Mouse (Mus musculus): ENCODE measurements at regions not wholly inside any gene's neighbourhood (a gene's known extent, or its start where the extent isn't known, plus 50 kb on each side); places are given as distances from the start of the nearest gene placed in this dataset.
A peak's percentile ranks its signal among the peaks of the same experiment; 100 is the strongest.
"Not testable (repeated sequence)": the region's sequence is repeated elsewhere in the genome, so short reads cannot be mapped to it uniquely, and the experiment has no call there.

- 26% methylated on average over 6 of the region's 7 CpGs for WGBS
- not testable (repeated sequence) for H3K9me3 ChIP-seq (ENCODE audit: control insufficient read depth, low read length); H3K4me3 ChIP-seq (ENCODE audit: low read length); H3K9ac ChIP-seq (ENCODE audit: low read depth, low read length); H3K4me1 ChIP-seq (ENCODE audit: control insufficient read depth, insufficient read depth, low read length); H3K36me3 ChIP-seq (ENCODE audit: control insufficient read depth, insufficient read depth, low read length); ATAC-seq; H3K27me3 ChIP-seq (replicated peaks; ENCODE audit: control insufficient read depth, insufficient read depth, low read length); H3K27ac ChIP-seq (ENCODE audit: low read length); H3K4me2 ChIP-seq (ENCODE audit: low read depth, low read length)
These were observed 65.3 kb downstream of the Gm15023 start for GRCm38 (mm10) chrX:135112109-135112508.

GRCm38 (mm10) chrX:135110866-135111265 lies 66.6 kb downstream of the Gm15023 start:
- not testable (repeated sequence) for H3K27ac ChIP-seq (ENCODE audit: low read length); H3K4me2 ChIP-seq (ENCODE audit: low read depth, low read length); H3K36me3 ChIP-seq (ENCODE audit: control insufficient read depth, insufficient read depth, low read length); H3K27me3 ChIP-seq (replicated peaks; ENCODE audit: control insufficient read depth, insufficient read depth, low read length); ATAC-seq; H3K9ac ChIP-seq (ENCODE audit: low read depth, low read length); H3K4me3 ChIP-seq (ENCODE audit: low read length); H3K4me1 ChIP-seq (ENCODE audit: control insufficient read depth, insufficient read depth, low read length); H3K9me3 ChIP-seq (ENCODE audit: control insufficient read depth, low read length)
- WGBS = 27% methylated on average over 4 of the region's 4 CpGs

GRCm38 (mm10) chrX:135101594-135101993 lies 75.8 kb downstream of the Gm15023 start:
- Histone ChIP-seq H3K27me3 (replicated peaks; ENCODE audit: control insufficient read depth, insufficient read depth, low read length) (no peaks in the 10 kb centered on the region), H3K4me1 (ENCODE audit: control insufficient read depth, insufficient read depth, low read length) (no peaks in the 10 kb centered on the region), H3K9me3 (ENCODE audit: control insufficient read depth, low read length) (no peaks in the 10 kb centered on the region), H3K4me2 (ENCODE audit: low read depth, low read length) (no peak overlapping the region), H3K9ac (ENCODE audit: low read depth, low read length) (no peak overlapping the region), H3K4me3 (ENCODE audit: low read length) (no peak overlapping the region), H3K36me3 (ENCODE audit: control insufficient read depth, insufficient read depth, low read length) (no peaks in the 10 kb centered on the region), H3K27ac (ENCODE audit: low read length) (no peak overlapping the region)
- ATAC-seq = no peak
- 58% methylated on average over 3 of the region's 3 CpGs for WGBS

GRCm38 (mm10) chrX:135098101-135098500 lies 79.3 kb downstream of the Gm15023 start:
- no peaks in the 10 kb centered on the region for H3K9me3 ChIP-seq (ENCODE audit: control insufficient read depth, low read length)
- no peak overlapping the region for H3K9ac ChIP-seq (ENCODE audit: low read depth, low read length)
- H3K4me3 ChIP-seq (ENCODE audit: low read length) = no peak overlapping the region
- no peak for ATAC-seq
- H3K4me1 ChIP-seq (ENCODE audit: control insufficient read depth, insufficient read depth, low read length) = no peaks in the 10 kb centered on the region
- no peak overlapping the region for H3K27ac ChIP-seq (ENCODE audit: low read length)
- H3K27me3 ChIP-seq (replicated peaks; ENCODE audit: control insufficient read depth, insufficient read depth, low read length) = no peaks in the 10 kb centered on the region
- H3K4me2 ChIP-seq (ENCODE audit: low read depth, low read length) = no peak overlapping the region
- no peaks in the 10 kb centered on the region for H3K36me3 ChIP-seq (ENCODE audit: control insufficient read depth, insufficient read depth, low read length)

GRCm38 (mm10) chrX:135096206-135096605 lies 81.2 kb downstream of the Gm15023 start:
- ATAC-seq = no peak
- 65% methylated on average over 3 of the region's 3 CpGs for WGBS
- no peak overlapping the region for H3K4me2 ChIP-seq (ENCODE audit: low read depth, low read length)
- H3K9ac ChIP-seq (ENCODE audit: low read depth, low read length) = no peak overlapping the region
- no peaks in the 10 kb centered on the region for H3K27me3 ChIP-seq (replicated peaks; ENCODE audit: control insufficient read depth, insufficient read depth, low read length)
- no peak overlapping the region for H3K27ac ChIP-seq (ENCODE audit: low read length)
- H3K9me3 ChIP-seq (ENCODE audit: control insufficient read depth, low read length) = no peaks in the 10 kb centered on the region
- H3K4me1 ChIP-seq (ENCODE audit: control insufficient read depth, insufficient read depth, low read length) = no peaks in the 10 kb centered on the region
- H3K36me3 ChIP-seq (ENCODE audit: control insufficient read depth, insufficient read depth, low read length) = no peaks in the 10 kb centered on the region
- no peak overlapping the region for H3K4me3 ChIP-seq (ENCODE audit: low read length)

- H3K36me3 ChIP-seq (ENCODE audit: control insufficient read depth, insufficient read depth, low read length); H3K27me3 ChIP-seq (replicated peaks; ENCODE audit: control insufficient read depth, insufficient read depth, low read length); H3K4me1 ChIP-seq (ENCODE audit: control insufficient read depth, insufficient read depth, low read length); H3K9me3 ChIP-seq (ENCODE audit: control insufficient read depth, low read length); H3K4me3 ChIP-seq (ENCODE audit: low read length); H3K27ac ChIP-seq (ENCODE audit: low read length); H3K4me2 ChIP-seq (ENCODE audit: low read depth, low read length); H3K9ac ChIP-seq (ENCODE audit: low read depth, low read length): not testable (repeated sequence)
- 31% methylated on average over 2 of the region's 3 CpGs for WGBS
- ATAC-seq = peak; percentile 52; the same call in 1 of the 2 replicates
These were observed 82.1 kb upstream of the Zmat1 start for GRCm38 (mm10) chrX:135091074-135091473.

- H3K4me2 ChIP-seq (ENCODE audit: low read depth, low read length); ATAC-seq; H3K9ac ChIP-seq (ENCODE audit: low read depth, low read length); H3K36me3 ChIP-seq (ENCODE audit: control insufficient read depth, insufficient read depth, low read length); H3K9me3 ChIP-seq (ENCODE audit: control insufficient read depth, low read length); H3K4me1 ChIP-seq (ENCODE audit: control insufficient read depth, insufficient read depth, low read length); H3K27me3 ChIP-seq (replicated peaks; ENCODE audit: control insufficient read depth, insufficient read depth, low read length); H3K27ac ChIP-seq (ENCODE audit: low read length); H3K4me3 ChIP-seq (ENCODE audit: low read length): not testable (repeated sequence)
- 23% methylated on average over 7 of the region's 7 CpGs for WGBS
These were observed 78.1 kb upstream of the Zmat1 start for GRCm38 (mm10) chrX:135087068-135087579.

GRCm38 (mm10) chrX:135086564-135086963 lies 77.6 kb upstream of the Zmat1 start:
- 35% methylated on average over 4 of the region's 9 CpGs for WGBS
- not testable (repeated sequence) for ATAC-seq

GRCm38 (mm10) chrX:135085770-135086553 lies 77.0 kb upstream of the Zmat1 start:
- not testable (repeated sequence) for H3K27me3 ChIP-seq (replicated peaks; ENCODE audit: control insufficient read depth, insufficient read depth, low read length); H3K9ac ChIP-seq (ENCODE audit: low read depth, low read length); H3K4me3 ChIP-seq (ENCODE audit: low read length); H3K4me2 ChIP-seq (ENCODE audit: low read depth, low read length); H3K9me3 ChIP-seq (ENCODE audit: control insufficient read depth, low read length); H3K36me3 ChIP-seq (ENCODE audit: control insufficient read depth, insufficient read depth, low read length); H3K27ac ChIP-seq (ENCODE audit: low read length); H3K4me1 ChIP-seq (ENCODE audit: control insufficient read depth, insufficient read depth, low read length)
- ATAC-seq = 0 out of 2 replicates have a peak, but pooled peaks have one; percentile 24
- WGBS = 74% methylated on average over 14 of the region's 14 CpGs

More at GRCm38 (mm10) chrX:135086564-135086963, 77.6 kb upstream of the Zmat1 start:
- not testable (repeated sequence) for H3K36me3 ChIP-seq (ENCODE audit: control insufficient read depth, insufficient read depth, low read length); H3K4me3 ChIP-seq (ENCODE audit: low read length); H3K27me3 ChIP-seq (replicated peaks; ENCODE audit: control insufficient read depth, insufficient read depth, low read length); H3K9ac ChIP-seq (ENCODE audit: low read depth, low read length); H3K27ac ChIP-seq (ENCODE audit: low read length); H3K9me3 ChIP-seq (ENCODE audit: control insufficient read depth, low read length); H3K4me1 ChIP-seq (ENCODE audit: control insufficient read depth, insufficient read depth, low read length); H3K4me2 ChIP-seq (ENCODE audit: low read depth, low read length)

All from intestine, embryonic 16.5 days (tissue).